Mouse (Mus musculus): ENCODE measurements around the gene 4930412O13Rik. TPM values are rescaled to one million over a fixed set of nuclear protein-coding genes. Genes with fewer than 3 reads are reported as not detected.

Gene 4930412O13Rik
- polyA plus RNA-seq, 1 experiment from 2014 or later: 0.15 TPM

GRCm38 (mm10) chr2:9871798-9872197 lies 9.3 kb upstream of the 4930412O13Rik start:
- whole genome bisulfite sequencing: 27% methylated on average over 6 of the region's 6 CpGs
- H3K27me3 ChIP-seq (ENCODE audit: control insufficient read depth, insufficient read depth, low read length): peaks cover 37% of the 10 kb centered on the region
- ATAC-seq (ENCODE audit: insufficient number of reproducible peaks, low FRiP score, low TSS enrichment, low read depth): no peak
- no peak overlapping the region for H3K4me3 ChIP-seq (ENCODE audit: low read depth, low read length)
- no peaks in the 10 kb centered on the region for H3K36me3 ChIP-seq (ENCODE audit: control insufficient read depth, insufficient read depth, low read length)
- 0 out of 2 replicates have a peak, but pooled peaks cover 3% of the 10 kb centered on the region for H3K4me1 ChIP-seq (ENCODE audit: control insufficient read depth, insufficient read depth, low read length)
- no peak overlapping the region for H3K4me2 ChIP-seq (ENCODE audit: low read depth, severe bottlenecking)
- DNase-seq (ENCODE audit: low spot score): no peak
- no peak overlapping the region for H3K27ac ChIP-seq (replicated peaks; ENCODE audit: low read depth, low read length)
- H3K9ac ChIP-seq (ENCODE audit: low read length): no peak overlapping the region
- H3K9me3 ChIP-seq (ENCODE audit: control insufficient read depth, low read length): no peaks in the 10 kb centered on the region

DNA sequence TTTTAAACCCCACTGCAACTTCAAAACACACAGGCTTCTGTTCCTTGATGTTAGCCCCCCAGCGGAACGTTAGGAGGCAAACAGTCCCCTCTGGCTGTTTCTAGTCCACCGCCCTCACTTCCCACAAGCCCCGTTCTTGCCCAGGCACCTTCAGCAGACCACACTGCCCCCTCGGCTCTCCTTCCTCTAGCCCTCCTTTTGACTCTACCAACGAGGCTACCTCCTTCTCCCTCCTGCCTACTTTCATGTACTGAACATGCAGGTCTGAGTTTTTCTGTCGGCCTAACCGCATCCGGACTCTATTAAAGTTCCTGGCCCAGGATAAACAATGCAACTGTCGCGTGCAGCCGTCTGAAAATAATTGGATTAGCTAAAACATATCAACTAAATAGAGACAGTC lies 8.4 kb upstream of the 4930412O13Rik start:
- ATAC-seq (ENCODE audit: insufficient number of reproducible peaks, low FRiP score, low TSS enrichment, low read depth) (no peak), DNase-seq (ENCODE audit: low spot score) (peak; percentile 55)
- H3K4me2 ChIP-seq (ENCODE audit: low read depth, severe bottlenecking): no peak overlapping the region
- 0 out of 2 replicates have a peak, but pooled peaks cover 3% of the 10 kb centered on the region for H3K4me1 ChIP-seq (ENCODE audit: control insufficient read depth, insufficient read depth, low read length)
- no peaks in the 10 kb centered on the region for H3K36me3 ChIP-seq (ENCODE audit: control insufficient read depth, insufficient read depth, low read length)
- WGBS: 6% methylated on average over 12 of the region's 12 CpGs
- no peak overlapping the region for H3K27ac ChIP-seq (replicated peaks; ENCODE audit: low read depth, low read length)
- H3K9ac ChIP-seq (ENCODE audit: low read length): no peak overlapping the region
- peaks cover 42% of the 10 kb centered on the region for H3K27me3 ChIP-seq (ENCODE audit: control insufficient read depth, insufficient read depth, low read length)
- no peak overlapping the region for H3K4me3 ChIP-seq (ENCODE audit: low read depth, low read length)
- H3K9me3 ChIP-seq (ENCODE audit: control insufficient read depth, low read length): no peaks in the 10 kb centered on the region

GRCm38 (mm10) chr2:9873757-9874156 lies 7.3 kb upstream of the 4930412O13Rik start:
- H3K4me2 ChIP-seq (ENCODE audit: low read depth, severe bottlenecking): no peak overlapping the region
- peaks cover 47% of the 10 kb centered on the region for H3K27me3 ChIP-seq (ENCODE audit: control insufficient read depth, insufficient read depth, low read length)
- H3K4me3 ChIP-seq (ENCODE audit: low read depth, low read length): no peak overlapping the region
- no peak overlapping the region for H3K27ac ChIP-seq (replicated peaks; ENCODE audit: low read depth, low read length)
- no peak overlapping the region for H3K9ac ChIP-seq (ENCODE audit: low read length)
- ATAC-seq (ENCODE audit: insufficient number of reproducible peaks, low FRiP score, low TSS enrichment, low read depth) (no peak), DNase-seq (ENCODE audit: low spot score) (no peak)
- no peaks in the 10 kb centered on the region for H3K9me3 ChIP-seq (ENCODE audit: control insufficient read depth, low read length)
- WGBS: 22% methylated on average over 2 of the region's 2 CpGs
- 0 out of 2 replicates have a peak, but pooled peaks cover 3% of the 10 kb centered on the region for H3K4me1 ChIP-seq (ENCODE audit: control insufficient read depth, insufficient read depth, low read length)
- H3K36me3 ChIP-seq (ENCODE audit: control insufficient read depth, insufficient read depth, low read length): no peaks in the 10 kb centered on the region

DNA sequence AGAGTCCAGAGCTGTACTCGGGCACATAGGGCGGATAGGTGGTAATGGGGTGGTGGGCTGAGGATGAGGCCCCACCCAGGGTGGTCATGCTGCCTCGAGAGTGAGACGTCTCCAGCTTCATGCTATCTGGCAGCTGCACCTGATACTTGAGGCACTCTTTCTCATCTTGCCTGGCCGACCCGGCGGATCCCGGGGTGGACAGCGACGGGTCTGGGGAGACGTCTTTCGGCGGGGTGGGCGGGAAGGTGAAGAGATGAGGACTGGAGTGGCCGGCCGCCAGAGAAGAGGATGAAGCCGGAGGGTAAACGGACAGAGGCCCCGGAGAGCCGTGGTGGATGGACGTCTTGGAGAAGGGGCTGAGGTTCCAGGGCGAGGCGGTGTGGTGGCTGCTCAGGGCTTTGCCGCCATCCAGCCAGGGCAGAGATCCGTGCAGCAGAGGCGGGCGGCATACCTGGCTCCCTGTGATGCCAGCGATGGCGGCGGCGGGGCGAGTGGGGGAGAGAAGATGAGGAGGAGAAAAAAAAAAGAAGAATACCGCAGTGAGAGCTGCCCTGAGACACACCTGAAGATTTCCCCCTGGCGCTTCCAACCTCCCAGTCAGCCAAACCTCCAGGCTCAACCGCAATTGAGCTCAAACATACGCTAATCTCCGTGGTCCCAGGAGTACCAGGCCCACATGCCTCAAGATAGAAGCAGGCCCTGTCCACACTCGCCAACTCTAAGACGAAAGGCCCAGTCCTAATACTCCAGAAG lies 6.4 kb upstream of the 4930412O13Rik start:
- WGBS: 6% methylated on average over 39 of the region's 39 CpGs
- Histone ChIP-seq H3K36me3 (ENCODE audit: control insufficient read depth, insufficient read depth, low read length) (no peaks in the 10 kb centered on the region), H3K4me3 (ENCODE audit: low read depth, low read length) (no peak overlapping the region), H3K4me1 (ENCODE audit: control insufficient read depth, insufficient read depth, low read length) (0 out of 2 replicates have a peak, but pooled peaks cover 3% of the 10 kb centered on the region), H3K9me3 (ENCODE audit: control insufficient read depth, low read length) (no peaks in the 10 kb centered on the region), H3K27ac (replicated peaks; ENCODE audit: low read depth, low read length) (no peak overlapping the region), H3K4me2 (ENCODE audit: low read depth, severe bottlenecking) (0 out of 2 replicates have a peak overlapping the region, but pooled peaks have one; percentile 10), H3K27me3 (ENCODE audit: control insufficient read depth, insufficient read depth, low read length) (peaks cover 47% of the 10 kb centered on the region), H3K9ac (ENCODE audit: low read length) (no peak overlapping the region)
- ATAC-seq (ENCODE audit: insufficient number of reproducible peaks, low FRiP score, low TSS enrichment, low read depth): no peak
- peak; percentile 32 for DNase-seq (ENCODE audit: low spot score)

- no peaks in the 10 kb centered on the region for H3K36me3 ChIP-seq (ENCODE audit: control insufficient read depth, insufficient read depth, low read length)
- no peak overlapping the region for H3K4me3 ChIP-seq (ENCODE audit: low read depth, low read length)
- H3K9ac ChIP-seq (ENCODE audit: low read length): no peak overlapping the region
- ATAC-seq (ENCODE audit: insufficient number of reproducible peaks, low FRiP score, low TSS enrichment, low read depth) (no peak), DNase-seq (ENCODE audit: low spot score) (peak; percentile 42)
- H3K27ac ChIP-seq (replicated peaks; ENCODE audit: low read depth, low read length): no peak overlapping the region
- 4% methylated on average over 4 of the region's 4 CpGs for WGBS
- peaks cover 49% of the 10 kb centered on the region for H3K27me3 ChIP-seq (ENCODE audit: control insufficient read depth, insufficient read depth, low read length)
- no peak overlapping the region for H3K4me2 ChIP-seq (ENCODE audit: low read depth, severe bottlenecking)
- 0 out of 2 replicates have a peak, but pooled peaks cover 3% of the 10 kb centered on the region for H3K4me1 ChIP-seq (ENCODE audit: control insufficient read depth, insufficient read depth, low read length)
- no peaks in the 10 kb centered on the region for H3K9me3 ChIP-seq (ENCODE audit: control insufficient read depth, low read length)
Measured at GRCm38 (mm10) chr2:9875220-9875619, 5.8 kb upstream of the 4930412O13Rik start.

- Histone ChIP-seq H3K4me1 (ENCODE audit: control insufficient read depth, insufficient read depth, low read length) (0 out of 2 replicates have a peak, but pooled peaks cover 3% of the 10 kb centered on the region), H3K27ac (replicated peaks; ENCODE audit: low read depth, low read length) (no peak overlapping the region), H3K4me2 (ENCODE audit: low read depth, severe bottlenecking) (no peak overlapping the region), H3K27me3 (ENCODE audit: control insufficient read depth, insufficient read depth, low read length) (peaks cover 49% of the 10 kb centered on the region), H3K9ac (ENCODE audit: low read length) (no peak overlapping the region), H3K36me3 (ENCODE audit: control insufficient read depth, insufficient read depth, low read length) (no peaks in the 10 kb centered on the region), H3K9me3 (ENCODE audit: control insufficient read depth, low read length) (no peaks in the 10 kb centered on the region), H3K4me3 (ENCODE audit: low read depth, low read length) (no peak overlapping the region)
- DNase-seq (ENCODE audit: low spot score) (peak; percentile 38), ATAC-seq (ENCODE audit: insufficient number of reproducible peaks, low FRiP score, low TSS enrichment, low read depth) (no peak)
- 12% methylated on average over 12 of the region's 12 CpGs for WGBS
Measured at GRCm38 (mm10) chr2:9875676-9876357, 5.2 kb upstream of the 4930412O13Rik start.

- DNase-seq (ENCODE audit: low spot score) (peak; percentile 72), ATAC-seq (ENCODE audit: insufficient number of reproducible peaks, low FRiP score, low TSS enrichment, low read depth) (no peak)
- H3K36me3 ChIP-seq (ENCODE audit: control insufficient read depth, insufficient read depth, low read length): no peaks in the 10 kb centered on the region
- peak overlapping the region; percentile 24 for H3K4me3 ChIP-seq (ENCODE audit: low read depth, low read length)
- H3K4me2 ChIP-seq (ENCODE audit: low read depth, severe bottlenecking): peak overlapping the region; percentile 32
- H3K27ac ChIP-seq (replicated peaks; ENCODE audit: low read depth, low read length): no peak overlapping the region
- H3K9ac ChIP-seq (ENCODE audit: low read length): no peak overlapping the region
- under 1% methylated on average over 31 of the region's 31 CpGs for WGBS
- H3K9me3 ChIP-seq (ENCODE audit: control insufficient read depth, low read length): no peaks in the 10 kb centered on the region
- peaks cover 52% of the 10 kb centered on the region for H3K27me3 ChIP-seq (ENCODE audit: control insufficient read depth, insufficient read depth, low read length)
- peaks cover 7% of the 10 kb centered on the region for H3K4me1 ChIP-seq (ENCODE audit: control insufficient read depth, insufficient read depth, low read length)
Measured at GRCm38 (mm10) chr2:9876621-9877325, 4.3 kb upstream of the 4930412O13Rik start.

DNA sequence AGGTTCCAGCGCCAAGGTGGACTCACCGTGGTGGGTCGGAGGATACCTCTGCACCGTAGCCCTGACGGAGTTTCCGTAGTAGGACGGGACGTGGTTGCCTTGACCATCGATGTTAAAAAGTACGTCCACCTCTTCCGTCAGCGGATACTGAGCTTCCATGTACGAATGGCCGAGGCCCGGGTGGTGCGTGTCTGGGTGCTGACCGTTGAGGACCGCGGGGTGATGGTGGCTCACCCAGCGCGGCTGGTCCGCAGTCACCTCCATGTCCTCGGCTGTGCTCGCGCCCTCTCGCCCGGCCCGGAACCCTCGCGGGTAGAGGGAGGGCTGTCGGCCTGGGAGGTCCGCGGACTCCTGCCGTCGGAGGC lies 3.7 kb upstream of the 4930412O13Rik start:
- ATAC-seq (ENCODE audit: insufficient number of reproducible peaks, low FRiP score, low TSS enrichment, low read depth): no peak
- WGBS: under 1% methylated on average over 35 of the region's 35 CpGs

More for the DNA sequence above, 3.7 kb upstream of the 4930412O13Rik start:
- H3K9me3 ChIP-seq (ENCODE audit: control insufficient read depth, low read length): no peaks in the 10 kb centered on the region
- H3K27ac ChIP-seq (replicated peaks; ENCODE audit: low read depth, low read length): no peak overlapping the region
- H3K4me1 ChIP-seq (ENCODE audit: control insufficient read depth, insufficient read depth, low read length): peaks cover 9% of the 10 kb centered on the region
- H3K4me2 ChIP-seq (ENCODE audit: low read depth, severe bottlenecking): peak overlapping the region; percentile 32; the same call in 1 of the 2 replicates
- H3K4me3 ChIP-seq (ENCODE audit: low read depth, low read length): peak overlapping the region; percentile 24
- peaks cover 58% of the 10 kb centered on the region for H3K27me3 ChIP-seq (ENCODE audit: control insufficient read depth, insufficient read depth, low read length)
- H3K9ac ChIP-seq (ENCODE audit: low read length): no peak overlapping the region
- no peak for DNase-seq (ENCODE audit: low spot score)
- H3K36me3 ChIP-seq (ENCODE audit: control insufficient read depth, insufficient read depth, low read length): no peaks in the 10 kb centered on the region
